Mouse (Mus musculus) telencephalon, adult 2 months (tissue): Measurements from ENCODE around the gene Hdac7.

Experiments used
- DNase-seq: peaks from one replicate; pipeline ENCODE4 v3.0.0-alpha.2; 2011; ENCODE audit warnings: low read depth, low spot score

Gene Hdac7

DNA sequence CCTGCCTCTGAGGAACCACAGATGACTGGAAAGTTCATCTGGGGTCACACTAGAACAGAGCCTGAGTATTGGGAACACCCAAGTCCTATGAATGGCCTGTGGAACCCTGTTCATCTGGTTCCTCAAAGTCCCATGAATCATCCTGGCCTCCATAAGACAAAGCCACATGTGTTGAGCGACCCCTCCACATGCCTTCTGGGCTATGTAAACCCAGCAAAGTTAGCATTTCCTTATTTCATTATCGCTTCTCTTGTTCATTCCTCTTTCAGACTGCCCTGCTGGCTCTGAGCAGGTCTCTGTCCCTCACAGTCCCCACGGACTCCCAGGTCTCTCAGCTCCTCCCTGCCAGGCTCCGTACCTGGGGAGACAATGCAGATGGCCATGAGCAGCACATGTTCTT lies 14.1 kb upstream of the Hdac7 start:
- DNase-seq: no peak

DNA sequence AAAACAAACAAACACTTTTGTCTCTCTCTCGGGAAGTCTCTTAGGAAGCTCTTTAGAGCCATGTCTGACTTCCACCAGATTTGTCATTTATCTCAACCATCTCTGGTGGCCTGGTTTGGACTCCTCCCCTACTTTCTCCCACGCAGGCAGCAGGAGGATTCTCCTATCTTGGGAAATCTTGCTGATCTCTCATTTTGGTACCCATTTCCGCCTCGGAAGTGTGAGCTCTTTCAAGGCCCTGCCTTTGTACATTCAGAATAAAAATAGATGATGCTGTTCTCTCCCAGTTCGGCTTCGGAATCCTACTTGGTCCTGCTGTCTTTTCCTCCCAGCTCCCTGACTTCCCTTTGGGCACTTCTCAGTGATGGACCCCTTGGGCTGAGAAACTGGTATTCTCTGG lies 10.2 kb upstream of the Hdac7 start:
- DNase-seq: peak; percentile 72

- DNase-seq: no peak
Measured at GRCm38 (mm10) chr15:97854059-97854458, 9.8 kb upstream of the Hdac7 start.

DNA sequence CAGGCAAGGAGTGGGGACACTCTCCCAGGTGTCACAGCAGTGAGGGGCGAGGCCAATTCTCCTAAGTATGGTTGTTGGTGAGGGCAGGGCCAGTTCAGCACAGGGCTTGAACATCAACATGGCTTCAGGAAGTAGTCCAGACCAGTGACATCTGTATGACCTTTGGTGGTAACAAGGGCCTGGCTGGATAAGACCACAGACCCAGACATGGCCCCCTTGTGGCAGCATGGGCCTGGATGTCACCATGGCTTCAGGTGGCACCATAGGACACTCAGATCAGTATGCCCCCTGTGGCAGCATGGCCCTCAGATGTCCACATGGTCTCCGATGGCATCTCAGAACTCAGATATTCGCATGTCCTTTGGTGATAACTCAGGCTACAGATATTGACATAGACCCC lies 8.0 kb upstream of the Hdac7 start:
- DNase-seq: no peak

- DNase-seq: no peak
Measured at GRCm38 (mm10) chr15:97851011-97851410, 6.7 kb upstream of the Hdac7 start.

- DNase-seq: no peak
Measured at GRCm38 (mm10) chr15:97850441-97850840, 6.1 kb upstream of the Hdac7 start.

DNA sequence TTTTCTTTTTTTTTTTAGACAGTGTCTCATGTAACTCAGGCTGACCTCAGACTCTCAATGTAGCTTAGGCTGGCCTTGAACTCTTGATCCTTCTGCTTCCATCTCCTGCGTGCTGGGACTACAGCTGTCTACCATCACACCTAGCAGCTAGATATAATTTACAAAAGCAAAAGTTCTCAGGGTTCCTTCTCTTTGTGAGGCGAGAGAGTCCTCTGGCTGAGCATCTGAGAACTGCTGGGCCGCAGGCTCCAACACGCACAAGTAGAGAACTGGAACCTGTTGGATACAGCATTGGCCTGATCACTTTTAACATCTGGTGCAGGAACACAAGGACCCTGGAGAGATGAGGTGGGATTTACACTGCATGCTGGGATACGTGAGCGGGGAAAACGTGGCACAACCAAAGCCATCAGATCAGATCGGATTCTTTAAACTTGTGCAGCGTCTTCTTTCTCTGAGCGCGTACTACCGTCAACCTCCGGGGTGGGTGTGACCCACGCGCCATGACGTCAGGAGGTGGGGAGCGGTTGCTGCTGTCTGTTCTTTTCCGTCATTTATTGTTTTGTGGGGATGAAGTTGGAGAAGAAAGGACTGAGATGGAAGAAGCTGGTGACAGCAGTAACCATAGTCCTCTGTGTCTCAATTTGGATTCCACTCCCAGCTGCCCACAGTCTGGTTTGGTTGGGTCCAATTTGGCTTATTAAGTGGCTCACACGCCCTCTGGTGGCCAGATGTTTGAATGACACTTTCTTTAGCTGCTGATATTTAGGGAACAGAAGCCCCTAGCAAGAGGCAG lies 5.0 kb upstream of the Hdac7 start:
- DNase-seq: peak; percentile 83

DNA sequence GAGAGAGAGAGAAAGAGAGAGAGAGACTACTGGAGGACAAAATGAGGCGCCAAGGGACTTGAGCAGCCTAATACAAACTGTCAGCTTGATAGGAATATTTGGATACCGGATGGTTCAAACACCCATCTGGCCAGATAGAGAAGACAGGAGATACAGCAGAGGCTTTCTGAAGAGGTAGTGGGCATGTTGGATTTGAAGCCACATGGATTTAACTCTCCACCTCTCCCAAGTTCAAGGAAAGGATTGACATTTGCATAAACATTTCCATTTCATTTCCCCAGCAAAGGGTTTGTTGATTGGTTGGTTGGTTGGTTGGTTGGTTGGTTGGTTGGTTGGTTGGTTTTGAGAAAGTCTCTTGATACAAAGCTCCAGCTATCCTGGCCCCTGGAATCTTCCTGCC lies 3.6 kb upstream of the Hdac7 start:
- DNase-seq: no peak

DNA sequence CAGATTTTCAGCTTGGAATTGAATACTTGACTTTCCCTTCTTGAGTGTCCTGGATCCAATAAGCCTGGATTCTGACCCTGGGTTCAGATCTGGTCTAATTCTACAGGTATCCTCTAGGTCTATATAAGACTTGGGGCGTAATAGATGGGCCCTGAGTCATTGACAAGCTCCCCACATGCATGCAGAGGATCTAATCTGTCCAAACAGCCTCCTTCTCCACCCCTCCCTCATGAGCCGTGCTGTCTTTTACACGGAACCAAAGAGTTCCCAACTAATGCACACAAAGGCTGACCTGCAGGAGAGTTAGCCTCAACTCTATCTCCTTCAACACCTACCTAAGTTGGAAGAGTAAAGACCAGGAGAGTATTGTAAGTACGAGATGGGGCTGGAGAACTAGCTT lies 3.0 kb upstream of the Hdac7 start:
- DNase-seq: no peak

DNA sequence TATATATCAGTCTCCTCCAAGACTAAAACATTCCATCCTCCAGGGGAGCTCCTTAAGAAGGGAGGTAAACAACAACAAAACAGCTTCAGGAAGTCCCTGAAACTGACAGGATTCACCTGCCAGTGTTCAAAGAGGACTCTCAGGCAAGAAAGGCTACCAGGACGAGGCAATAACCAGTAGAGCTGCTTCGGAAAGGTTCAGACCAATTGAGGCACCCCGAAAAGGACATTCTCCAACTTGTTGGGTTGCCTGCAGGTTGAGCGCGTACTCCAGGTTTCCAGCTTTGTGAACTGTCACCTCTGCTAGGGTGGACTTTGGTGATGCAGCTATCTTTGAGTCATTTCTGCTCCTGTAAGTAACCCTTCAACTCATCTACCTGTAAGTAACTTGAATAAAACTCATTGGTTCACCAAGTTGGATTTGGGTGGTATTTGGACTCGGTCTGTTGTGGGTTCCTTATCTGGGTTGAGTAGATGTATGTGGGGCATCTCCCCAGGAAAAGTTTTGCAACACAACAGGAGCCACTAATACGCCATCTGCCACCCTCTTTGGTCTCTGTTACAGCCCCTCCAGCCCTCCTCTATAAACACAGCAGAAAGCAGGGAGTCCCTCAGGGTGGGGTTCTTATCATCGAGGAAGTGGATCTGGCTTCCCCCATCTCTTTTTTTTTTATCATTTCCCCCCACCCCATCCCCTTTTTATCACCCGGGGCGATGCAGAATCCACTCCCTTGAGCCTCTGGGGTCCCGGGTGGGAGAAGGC lies 2.0 kb upstream of the Hdac7 start:
- no peak for DNase-seq

- no peak for DNase-seq
Measured at GRCm38 (mm10) chr15:97843247-97843651, 1.1 kb downstream of the Hdac7 start.

DNA sequence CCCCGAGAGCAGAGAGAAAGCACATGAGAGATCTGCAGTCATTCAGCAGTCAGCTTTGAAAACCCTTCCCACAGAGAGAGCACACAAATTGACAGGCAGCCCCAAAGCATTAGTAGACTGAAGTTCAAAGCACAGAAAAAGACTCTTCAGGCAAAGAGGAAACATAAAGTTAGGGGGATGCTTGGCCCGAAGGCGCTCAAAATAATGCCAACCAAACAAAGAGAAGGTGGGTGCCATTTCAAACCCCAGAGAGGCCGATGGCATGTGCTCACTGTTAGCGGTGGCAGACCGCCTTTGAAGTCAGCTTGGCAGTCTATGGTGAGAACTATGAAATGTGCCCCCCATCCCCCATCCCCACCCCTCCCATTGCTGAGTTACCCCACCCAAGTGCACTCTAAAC lies 2.2 kb downstream of the Hdac7 start:
- DNase-seq: no peak

DNA sequence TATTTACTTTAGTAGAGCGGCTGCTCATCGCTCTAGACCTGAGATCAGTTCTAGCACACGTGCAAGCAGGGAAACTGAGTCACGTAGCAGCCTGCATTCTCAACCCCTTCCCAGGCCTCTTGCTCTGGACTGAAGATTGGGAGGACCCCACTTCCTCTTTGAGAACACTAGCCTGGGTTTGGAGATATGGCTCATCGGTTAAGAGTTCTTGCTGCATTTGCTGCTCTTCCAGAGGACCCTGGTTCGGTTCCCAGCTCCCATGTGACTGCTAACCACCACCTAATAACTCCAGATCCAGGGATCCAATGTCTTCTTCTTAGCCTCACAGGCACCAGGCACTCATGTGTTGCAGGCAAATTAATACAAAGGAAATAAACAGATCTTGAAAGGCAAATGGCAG lies 2.9 kb downstream of the Hdac7 start:
- DNase-seq: no peak

DNA sequence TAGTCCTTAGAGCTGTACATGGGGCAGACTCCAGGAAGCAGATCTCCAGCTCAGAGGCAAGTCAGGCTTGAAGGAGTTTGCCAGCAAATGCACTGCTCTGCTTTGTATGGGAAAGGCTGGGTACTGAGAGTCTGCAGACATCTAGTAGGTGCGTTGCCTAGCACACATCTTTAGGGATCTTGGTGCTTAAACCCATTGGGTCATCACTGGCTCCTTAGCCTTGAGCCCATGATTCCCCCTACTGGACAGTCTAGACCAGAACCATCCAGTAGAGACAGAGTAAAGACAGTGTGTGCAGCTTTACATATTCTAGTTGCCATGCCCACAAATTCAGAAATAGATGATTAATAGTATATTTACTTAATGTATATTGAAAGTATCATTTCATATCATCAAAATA lies 3.5 kb downstream of the Hdac7 start:
- no peak for DNase-seq

GRCm38 (mm10) chr15:97839991-97840455 lies 4.3 kb downstream of the Hdac7 start:
- no peak for DNase-seq

DNA sequence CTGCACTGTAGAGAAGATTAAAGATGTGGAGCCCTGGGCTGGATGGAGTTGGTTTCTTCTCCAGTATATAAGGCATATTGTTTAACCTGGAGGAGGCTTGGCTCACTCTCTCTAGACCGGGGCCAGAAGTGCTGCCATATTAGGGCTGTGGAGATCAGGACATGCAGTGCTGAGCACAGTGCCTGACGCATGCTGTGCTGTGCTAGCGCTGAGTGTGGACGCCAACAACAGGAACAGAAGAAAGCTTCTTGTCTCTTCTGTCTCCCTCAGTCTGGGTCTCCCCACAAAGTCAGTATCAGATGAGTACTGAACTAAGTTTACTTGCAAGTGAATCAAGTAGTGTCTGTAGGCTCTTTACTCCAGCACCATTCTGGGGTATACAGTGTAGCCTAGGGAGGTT lies 4.8 kb downstream of the Hdac7 start:
- DNase-seq: no peak

GRCm38 (mm10) chr15:97839012-97839411 lies 5.3 kb downstream of the Hdac7 start:
- no peak for DNase-seq

- no peak for DNase-seq
Measured at GRCm38 (mm10) chr15:97838395-97838794, 5.9 kb downstream of the Hdac7 start.

- no peak for DNase-seq
Measured at GRCm38 (mm10) chr15:97837491-97838061, 6.7 kb downstream of the Hdac7 start.

DNA sequence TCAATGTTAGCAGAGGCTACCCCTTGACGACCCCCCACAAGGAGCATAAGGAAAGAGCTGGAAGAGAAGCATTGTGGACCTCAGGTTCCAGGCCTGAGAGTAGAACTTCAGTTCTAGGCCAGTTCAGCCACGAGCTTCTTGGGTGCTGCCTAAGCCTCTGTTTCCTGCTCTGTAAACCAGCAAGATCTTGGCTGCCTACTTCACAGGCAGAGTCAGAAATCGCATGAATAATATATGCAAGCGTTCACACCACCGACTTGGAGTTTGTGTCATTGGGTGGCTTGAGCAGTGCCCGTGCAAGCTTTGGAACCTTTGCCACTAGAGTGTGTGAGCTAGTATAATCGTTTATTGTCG lies 7.4 kb downstream of the Hdac7 start:
- DNase-seq: no peak

- DNase-seq: no peak
Measured at GRCm38 (mm10) chr15:97836153-97836893, 8.0 kb downstream of the Hdac7 start.
